Mouse (Mus musculus) heart, embryonic 11.5 days (tissue): ENCODE measurements around the gene Arel1. TPM values are rescaled to one million over a fixed set of nuclear protein-coding genes. Genes with fewer than 3 reads are reported as not detected.
A peak's percentile ranks its signal among the peaks of the same experiment; 100 is the strongest.

ENCODE experiments used
- ATAC-seq: fragments of 200-750 bp; cut with Nextera tagmentation; replicated peaks from 2 replicates; pipeline ENCODE4 v1.8.0; 2017; ENCODE audit warnings: moderate library complexity; ENCODE audit not compliant: insufficient number of reproducible peaks, low FRiP score, low TSS enrichment
- H3K27ac ChIP-seq: fragments of 300-500 bp; sonication (generic); 2 replicates; pipeline ENCODE4 v1.5.1; 2014; ENCODE audit warnings: mild to moderate bottlenecking, low read depth, low read length
- H3K27me3 ChIP-seq: fragments of 300-500 bp; sonication (generic); 2 replicates; pipeline ENCODE4 v1.6.1; 2014; ENCODE audit warnings: mild to moderate bottlenecking, low read length, mixed read lengths; ENCODE audit not compliant: control insufficient read depth, insufficient read depth
- H3K36me3 ChIP-seq: fragments of 300-500 bp; sonication (generic); 2 replicates; pipeline ENCODE4 v1.6.1; 2014; ENCODE audit warnings: mild to moderate bottlenecking, low read length, moderate library complexity, mixed read lengths; ENCODE audit not compliant: control insufficient read depth, insufficient read depth
- H3K4me1 ChIP-seq: fragments of 300-500 bp; sonication (generic); 2 replicates; pipeline ENCODE4 v1.6.1; 2014; ENCODE audit warnings: low read length; ENCODE audit not compliant: control insufficient read depth, insufficient read depth
- H3K4me2 ChIP-seq: fragments of 300-500 bp; sonication (generic); 2 replicates; pipeline ENCODE4 v1.6.1; 2014; ENCODE audit warnings: mild to moderate bottlenecking, moderate library complexity
- H3K4me3 ChIP-seq: fragments of 300-500 bp; sonication (generic); 2 replicates; pipeline ENCODE4 v1.5.1; 2014; ENCODE audit warnings: low read depth, low read length
- H3K9ac ChIP-seq: fragments of 300-500 bp; sonication (generic); 2 replicates; pipeline ENCODE4 v1.6.1; 2014; ENCODE audit warnings: mild to moderate bottlenecking, low read depth, low read length, moderate library complexity
- H3K9me3 ChIP-seq: fragments of 300-500 bp; sonication (generic); replicated peaks from 2 replicates; pipeline ENCODE4 v1.6.1; 2016; ENCODE audit warnings: low read length; ENCODE audit not compliant: control insufficient read depth
- WGBS: fragments of 180-500 bp; shearing (Covaris S2); extraction: QIAGEN DNeasy Blood & Tissue Kit; methylation state at CpG from one replicate; pipeline ENCODE4 v1.1.7; 2014; ENCODE audit not compliant: insufficient replicate concordance; 5-methylcytosine and 5-hydroxymethylcytosine counted together
- polyA plus RNA-seq: library from polyadenylated mRNA; unstranded; fragments of >200 nt; fragmentation: Nextera tagmentation; extraction: Ambion mirVana; gene quantifications from 2 replicates; pipeline ENCODE4 v1.2.1, GENCODE M21; 2014

Arel1 gene
- polyA plus RNA-seq, 1 experiment from 2014 or later = 13.1 TPM

GRCm38 (mm10) chr12:84996083-84996496 is 25.4 kb upstream of the Arel1 start, which contains the start of gene Ylpm1:
TSS of gene Ylpm1 (plus strand) at chr12:84996321.
- WGBS = under 1% methylated on average over 45 of the region's 45 CpGs
- peak within 1 kb of the TSS; percentile 98 for H3K4me2 ChIP-seq
- no peaks in the 10 kb centered on the region for H3K27me3 ChIP-seq

GRCm38 (mm10) chr12:84995112-84995761 is 24.5 kb upstream of the Arel1 start:
- H3K27ac ChIP-seq = no peak overlapping the region
- H3K4me3 ChIP-seq = peak overlapping the region; percentile 95
- 90% methylated on average over 8 of the region's 9 CpGs for WGBS

More at GRCm38 (mm10) chr12:84996083-84996496, 25.4 kb upstream of the Arel1 start, which contains the start of gene Ylpm1:
- Histone ChIP-seq H3K9me3 (no peaks in the 10 kb centered on the region), H3K36me3 (no peaks in the 10 kb centered on the region), H3K27ac (peak within 1 kb of the TSS; percentile 82), H3K4me3 (peak within 1 kb of the TSS; percentile 95), H3K4me1 (peaks cover 16% of the 10 kb centered on the region), H3K9ac (peak within 1 kb of the TSS; percentile 98)
- ATAC-seq = peak; percentile 94

GRCm38 (mm10) chr12:84989456-84989855 is 18.8 kb upstream of the Arel1 start:
- Histone ChIP-seq H3K9me3 (no peaks in the 10 kb centered on the region), H3K36me3 (no peaks in the 10 kb centered on the region), H3K4me3 (no peak overlapping the region), H3K4me2 (no peak overlapping the region), H3K9ac (no peak overlapping the region), H3K4me1 (no peaks in the 10 kb centered on the region), H3K27me3 (no peaks in the 10 kb centered on the region), H3K27ac (no peak overlapping the region)
- WGBS = 68% methylated on average over 4 of the region's 4 CpGs
- no peak for ATAC-seq

More at GRCm38 (mm10) chr12:84995112-84995761, 24.5 kb upstream of the Arel1 start:
- Histone ChIP-seq H3K4me2 (peak overlapping the region; percentile 98), H3K36me3 (no peaks in the 10 kb centered on the region), H3K9me3 (no peaks in the 10 kb centered on the region), H3K4me1 (peaks cover 16% of the 10 kb centered on the region), H3K27me3 (no peaks in the 10 kb centered on the region), H3K9ac (no peak overlapping the region)
- ATAC-seq = no peak

GRCm38 (mm10) chr12:84979264-84979862 is 8.7 kb upstream of the Arel1 start:
- H3K27me3 ChIP-seq = no peaks in the 10 kb centered on the region
- H3K4me2 ChIP-seq = no peak overlapping the region
- H3K9ac ChIP-seq = no peak overlapping the region
- H3K9me3 ChIP-seq = no peaks in the 10 kb centered on the region
- no peak for ATAC-seq
- peaks cover 27% of the 10 kb centered on the region for H3K36me3 ChIP-seq
- H3K27ac ChIP-seq = no peak overlapping the region
- 85% methylated on average over 2 of the region's 2 CpGs for WGBS
- no peak overlapping the region for H3K4me3 ChIP-seq
- H3K4me1 ChIP-seq = no peaks in the 10 kb centered on the region

- Histone ChIP-seq H3K4me3 (peak overlapping the region; percentile 77), H3K27me3 (no peaks in the 10 kb centered on the region), H3K9me3 (no peaks in the 10 kb centered on the region), H3K4me1 (peaks cover 9% of the 10 kb centered on the region), H3K9ac (peak overlapping the region; percentile 75), H3K27ac (no peak overlapping the region), H3K36me3 (no peaks in the 10 kb centered on the region), H3K4me2 (peak overlapping the region; percentile 92)
- ATAC-seq = no peak
- WGBS = 17% methylated on average over 15 of the region's 15 CpGs
These were observed 858 bp downstream of the Arel1 start for GRCm38 (mm10) chr12:84969656-84970427.

- 77% methylated on average over 16 of the region's 16 CpGs for WGBS
- Histone ChIP-seq H3K4me3 (peak overlapping the region; percentile 77), H3K9ac (peak overlapping the region; percentile 75; the same call in 1 of the 2 replicates), H3K36me3 (no peaks in the 10 kb centered on the region), H3K9me3 (no peaks in the 10 kb centered on the region), H3K4me1 (peaks cover 9% of the 10 kb centered on the region), H3K27ac (no peak overlapping the region), H3K4me2 (peak overlapping the region; percentile 92), H3K27me3 (no peaks in the 10 kb centered on the region)
- no peak for ATAC-seq
These were observed 1.7 kb downstream of the Arel1 start for GRCm38 (mm10) chr12:84968831-84969655.

- 30% methylated on average over 7 of the region's 7 CpGs for WGBS
These were observed 8.1 kb downstream of the Arel1 start for GRCm38 (mm10) chr12:84962606-84963005.

More at GRCm38 (mm10) chr12:84962606-84963005, 8.1 kb downstream of the Arel1 start:
- Histone ChIP-seq H3K4me1 (peaks cover 14% of the 10 kb centered on the region), H3K9ac (peak overlapping the region; percentile 54; the same call in 1 of the 2 replicates), H3K9me3 (no peaks in the 10 kb centered on the region), H3K36me3 (0 out of 2 replicates have a peak, but pooled peaks cover 3% of the 10 kb centered on the region), H3K4me3 (no peak overlapping the region), H3K27me3 (no peaks in the 10 kb centered on the region), H3K27ac (peak overlapping the region; percentile 75), H3K4me2 (peak overlapping the region; percentile 37)
- peak; percentile 83 for ATAC-seq
